Mouse (Mus musculus) ES-E14 (cell line): ENCODE measurements at regions not wholly inside any gene's neighbourhood (a gene's known extent, or its start where the extent isn't known, plus 50 kb on each side); places are given as distances from the start of the nearest gene placed in this dataset.
"Not testable (repeated sequence)": the region's sequence is repeated elsewhere in the genome, so short reads cannot be mapped to it uniquely, and the experiment has no call there.

Experiments used
- DNase-seq: peaks from one replicate; pipeline ENCODE4 v3.0.0-alpha.2; 2013; ENCODE audit warnings: low read depth, low spot score
- H3K27ac ChIP-seq: 2 replicates; pipeline ENCODE4 v1.5.1; 2012; ENCODE audit warnings: low read depth, mild to moderate bottlenecking, low read length, moderate library complexity, mixed read lengths; ENCODE audit not compliant: poor library complexity, insufficient read depth, severe bottlenecking
- H3K36me3 ChIP-seq: 2 replicates; pipeline ENCODE4 v1.6.1; 2012; ENCODE audit warnings: mild to moderate bottlenecking, low read length, moderate library complexity, mixed read lengths; ENCODE audit not compliant: control insufficient read depth, poor library complexity, insufficient read depth, severe bottlenecking
- H3K4me1 ChIP-seq, 2 experiments: fragments of 150-350 bp in 1 of 2; sonication (generic) in 1 of 2; 2 replicates each; pipeline ENCODE4 v1.6.1; 2012; ENCODE audit warnings: low read length in 2 of 2, mild to moderate bottlenecking in 1 of 2, mixed read lengths in 1 of 2; ENCODE audit not compliant: control insufficient read depth in 2 of 2, insufficient read depth in 2 of 2, poor library complexity in 1 of 2
- H3K4me3 ChIP-seq, 2 experiments: fragments of 150-350 bp in 1 of 2; sonication (generic) in 1 of 2; 2 replicates each; pipeline ENCODE4 v1.5.1; 2012; ENCODE audit warnings: low read length in 2 of 2, low read depth in 1 of 2, mild to moderate bottlenecking in 1 of 2, mixed read lengths in 1 of 2; ENCODE audit not compliant: insufficient read depth in 1 of 2, poor library complexity in 1 of 2, severe bottlenecking in 1 of 2
- H3K9ac ChIP-seq: 2 replicates; pipeline ENCODE4 v1.6.1; 2012; ENCODE audit warnings: low read depth, mild to moderate bottlenecking, low read length, mixed read lengths; ENCODE audit not compliant: poor library complexity, insufficient read depth, severe bottlenecking
- H3K9me3 ChIP-seq: fragments of 150-350 bp; sonication (generic); 2 replicates; pipeline ENCODE4 v1.6.1; 2012; ENCODE audit warnings: low read depth, mild to moderate bottlenecking, low read length; ENCODE audit not compliant: control insufficient read depth, insufficient read depth
- CHD2 ChIP-seq: IDR thresholded peaks from 2 replicates; pipeline ENCODE4 v1.6.1; 2014; ENCODE audit warnings: mild to moderate bottlenecking, low read depth, low read length, inconsistent platforms
- HCFC1 ChIP-seq: IDR thresholded peaks from 2 replicates; pipeline ENCODE4 v1.6.1; 2012; ENCODE audit warnings: low read length, inconsistent platforms, borderline replicate concordance; ENCODE audit not compliant: insufficient read depth
- MAFK ChIP-seq: IDR thresholded peaks from 2 replicates; pipeline ENCODE4 v1.6.1; 2014; ENCODE audit warnings: mild to moderate bottlenecking, low read depth, low read length, inconsistent platforms; ENCODE audit not compliant: insufficient read depth
- ZC3H11A ChIP-seq: IDR thresholded peaks from 2 replicates; pipeline ENCODE4 v1.6.1; 2012; ENCODE audit warnings: low read depth, mild to moderate bottlenecking, inconsistent platforms, low read length, borderline replicate concordance
- ZNF384 ChIP-seq: IDR thresholded peaks from 2 replicates; pipeline ENCODE4 v1.6.1; 2012; ENCODE audit warnings: low read depth, low read length, inconsistent platforms
- in situ Hi-C, 2 experiments: fragments of 600-800 bp; cut with MboI; formaldehyde crosslinking; loops; one replicate each; pipeline ENCODE4 v1.15.1; 2025; ENCODE audit warnings: low sequenced_read_pairs in 2 of 2, inconsistent platforms in 1 of 2; ENCODE audit not compliant: unreplicated experiment in 2 of 2

GRCm38 (mm10) chr10:52529661-52530060 lies 112.3 kb downstream of the Nus1 start:
- H3K9ac ChIP-seq, H3K4me1 ChIP-seq, DNase-seq, in situ Hi-C loops, H3K4me3 ChIP-seq, H3K27ac ChIP-seq, H3K36me3 ChIP-seq, H3K9me3 ChIP-seq: not testable (repeated sequence)

GRCm38 (mm10) chr10:52530846-52531245 lies 113.5 kb downstream of the Nus1 start:
- no peak overlapping the region for H3K4me3 ChIP-seq
- H3K27ac ChIP-seq, result no peak overlapping the region
- no peaks in the 10 kb centered on the region for H3K36me3 ChIP-seq
- in situ Hi-C loops, result no loop called here
- no peak for DNase-seq
- TF ChIP-seq ZC3H11A, result no peak
- TF ChIP-seq MAFK, result no peak
- no peak for TF ChIP-seq CHD2
- TF ChIP-seq ZNF384, result no peak
- TF ChIP-seq HCFC1, result no peak
- H3K9me3 ChIP-seq, result no peaks in the 10 kb centered on the region
- no peaks in the 10 kb centered on the region for H3K4me1 ChIP-seq
- H3K9ac ChIP-seq, result no peak overlapping the region

GRCm38 (mm10) chr10:52533278-52533892 lies 116.0 kb downstream of the Nus1 start:
- no peaks in the 10 kb centered on the region for H3K36me3 ChIP-seq
- H3K27ac ChIP-seq, result no peak overlapping the region
- no peak overlapping the region for H3K4me3 ChIP-seq
- no peak for TF ChIP-seq ZC3H11A
- no peak for TF ChIP-seq MAFK
- no peak for TF ChIP-seq ZNF384
- TF ChIP-seq CHD2, result no peak
- TF ChIP-seq HCFC1, result no peak
- H3K9ac ChIP-seq, result no peak overlapping the region
- no peaks in the 10 kb centered on the region for H3K9me3 ChIP-seq
- no peak for DNase-seq
- in situ Hi-C loops, result no loop called here
- H3K4me1 ChIP-seq, result no peaks in the 10 kb centered on the region

GRCm38 (mm10) chr10:52533893-52534287 lies 116.5 kb downstream of the Nus1 start:
- Histone ChIP-seq H3K36me3 (no peaks in the 10 kb centered on the region), H3K27ac (no peak overlapping the region), H3K4me1 (no peaks in the 10 kb centered on the region), H3K9ac (no peak overlapping the region), H3K9me3 (no peaks in the 10 kb centered on the region), H3K4me3 (no peak overlapping the region)
- peak; percentile 40 for DNase-seq
- in situ Hi-C loops, result no loop called here
- TF ChIP-seq ZC3H11A, result no peak
- TF ChIP-seq ZNF384, result no peak
- no peak for TF ChIP-seq CHD2
- TF ChIP-seq MAFK, result no peak
- no peak for TF ChIP-seq HCFC1

- Histone ChIP-seq H3K36me3 (no peaks in the 10 kb centered on the region), H3K9me3 (no peaks in the 10 kb centered on the region), H3K4me3 (peak overlapping the region; percentile 40 to 55), H3K9ac (peak overlapping the region; percentile 35; the same call in 1 of the 2 replicates), H3K27ac (no peak overlapping the region), H3K4me1 (no peaks in the 10 kb centered on the region)
- TF ChIP-seq ZNF384, result no peak
- TF ChIP-seq CHD2, result no peak
- no peak for TF ChIP-seq ZC3H11A
- TF ChIP-seq HCFC1, result no peak; the same call in 1 of the 2 replicates
- in situ Hi-C loops, result no loop called here
- DNase-seq, result peak; percentile 36
Measured at GRCm38 (mm10) chr10:52545566-52545965, 128.2 kb downstream of the Nus1 start.
